Mouse (Mus musculus) testis, adult 2 months (tissue): ENCODE results near the gene Edn1. TPM values are rescaled to one million over a fixed set of nuclear protein-coding genes. Genes with fewer than 3 reads are reported as not detected.
A peak's percentile ranks its signal among the peaks of the same experiment; 100 is the strongest.

ENCODE experiments used
- H3K27ac ChIP-seq: fragments of 200-500 bp; 2 replicates; pipeline ENCODE4 v1.5.1; 2012; ENCODE audit warnings: low read depth, low read length; ENCODE audit not compliant: control insufficient read depth, insufficient read depth
- H3K27me3 ChIP-seq: fragments of 200-500 bp; 2 replicates; pipeline ENCODE4 v1.6.1; 2012; ENCODE audit warnings: mild to moderate bottlenecking, low read length, moderate library complexity; ENCODE audit not compliant: control insufficient read depth, insufficient read depth
- H3K36me3 ChIP-seq: fragments of 200-500 bp; 2 replicates; pipeline ENCODE4 v1.6.1; 2012; ENCODE audit warnings: mild to moderate bottlenecking, low read length; ENCODE audit not compliant: control insufficient read depth, insufficient read depth
- H3K4me1 ChIP-seq: fragments of 200-500 bp; 2 replicates; pipeline ENCODE4 v1.6.1; 2012; ENCODE audit warnings: low read length; ENCODE audit not compliant: control insufficient read depth, insufficient read depth
- H3K4me3 ChIP-seq: fragments of 200-500 bp; 2 replicates; pipeline ENCODE4 v1.5.1; 2012; ENCODE audit warnings: low read depth, mild to moderate bottlenecking, low read length, moderate library complexity, mixed read lengths; ENCODE audit not compliant: control insufficient read depth
- CTCF ChIP-seq: fragments of 200-500 bp; IDR thresholded peaks from 2 replicates; pipeline ENCODE4 v1.5.1; 2012; ENCODE audit warnings: low read depth, mild to moderate bottlenecking, inconsistent platforms, low read length, moderate library complexity; ENCODE audit not compliant: control insufficient read depth, insufficient read depth, insufficient replicate concordance
- POLR2A ChIP-seq: fragments of 200-500 bp; IDR thresholded peaks from 2 replicates; pipeline ENCODE4 v1.6.1; 2012; ENCODE audit warnings: low read depth, mild to moderate bottlenecking, inconsistent platforms, low read length, moderate library complexity; ENCODE audit not compliant: control insufficient read depth
- polyA plus RNA-seq: library from polyadenylated mRNA; depleted of rRNA; stranded (reverse); fragments of >200 nt; gene quantifications from 2 replicates; pipeline ENCODE4 v1.2.3, GENCODE M21; 2012

Edn1 gene
- polyA plus RNA-seq, 1 experiment = 0.64 TPM

DNA sequence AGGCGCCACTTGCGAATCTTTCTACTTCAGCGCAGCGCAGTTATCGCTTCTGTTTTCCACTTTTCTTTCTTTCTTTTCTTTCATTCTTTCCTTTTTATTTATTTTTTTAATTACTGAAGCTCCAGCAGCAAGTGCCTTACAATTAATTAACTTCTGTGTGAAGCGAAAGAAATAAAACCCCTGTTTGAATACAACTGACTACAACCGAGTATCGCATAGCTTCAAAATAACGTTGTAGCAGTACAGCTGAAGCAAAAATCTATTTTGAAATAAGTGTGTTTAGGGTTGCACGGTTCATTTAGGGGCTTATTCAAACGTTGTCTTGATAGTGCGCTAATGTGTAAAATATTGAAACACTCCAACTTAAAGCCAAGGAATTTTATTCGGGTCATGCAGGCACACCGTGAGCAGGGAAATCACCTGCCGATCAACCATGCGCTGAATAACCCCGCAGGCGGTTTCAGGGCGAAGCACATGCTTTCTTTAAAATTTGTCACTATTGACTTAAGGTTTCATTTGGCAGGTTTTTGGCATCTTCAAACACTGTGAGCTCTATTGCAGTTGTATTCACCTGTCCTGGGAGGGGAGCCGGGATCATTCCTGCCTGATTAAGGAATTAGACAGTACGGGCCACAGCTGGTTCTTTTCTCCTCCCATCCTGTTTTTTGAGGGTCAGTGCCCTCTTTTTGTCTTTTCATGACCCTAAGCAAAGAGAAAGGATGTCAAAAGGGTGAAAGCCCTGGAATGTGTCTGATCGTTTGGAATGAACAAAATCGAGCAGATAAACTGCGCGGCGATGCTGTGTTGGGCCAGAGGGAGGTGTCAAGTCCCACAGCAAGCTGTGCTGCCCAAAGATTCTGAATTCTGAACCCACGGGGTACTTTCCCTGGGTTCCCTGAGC lies 935 bp downstream of the Edn1 start:
- TF ChIP-seq POLR2A (no peak), CTCF (no peak)
- Histone ChIP-seq H3K4me3 (peak overlapping the region; percentile 1), H3K27ac (no peak overlapping the region), H3K27me3 (no peaks in the 10 kb centered on the region; the same call in 1 of the 2 replicates), H3K36me3 (no peaks in the 10 kb centered on the region), H3K4me1 (no peaks in the 10 kb centered on the region; the same call in 1 of the 2 replicates)

DNA sequence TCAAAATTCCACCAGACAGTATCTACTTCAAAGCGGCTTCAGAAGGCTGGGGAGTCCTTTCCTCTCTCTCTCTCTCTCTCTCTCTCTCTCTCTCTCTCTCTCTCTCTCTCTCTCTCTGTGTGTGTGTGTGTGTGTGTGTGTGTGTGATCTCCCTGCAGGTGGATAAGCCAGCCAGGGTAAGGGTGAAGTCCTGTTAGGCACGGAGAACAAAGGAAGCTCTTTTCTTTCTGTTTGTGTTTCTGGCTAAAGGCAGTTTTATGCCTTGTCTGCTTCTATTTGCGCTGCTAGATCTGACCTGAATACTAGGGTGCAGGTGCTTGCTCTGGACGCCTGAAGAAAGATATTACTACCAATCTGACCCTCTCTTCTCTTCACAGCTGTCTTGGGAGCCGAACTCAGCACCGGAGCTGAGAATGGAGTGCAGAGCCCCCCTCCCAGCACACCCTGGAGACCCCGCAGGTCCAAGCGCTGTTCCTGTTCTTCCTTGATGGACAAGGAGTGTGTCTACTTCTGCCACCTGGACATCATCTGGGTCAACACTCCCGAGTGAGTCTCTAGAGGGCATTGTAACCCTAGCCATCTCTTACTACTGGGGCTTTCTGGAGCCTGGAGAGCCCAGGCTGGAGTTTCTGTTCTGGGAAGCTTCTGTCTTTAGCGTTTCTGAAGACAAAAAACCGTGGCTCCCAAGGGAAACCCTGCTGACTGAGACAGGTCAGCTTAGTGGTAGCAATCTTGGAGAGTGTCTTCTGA lies 2.1 kb downstream of the Edn1 start:
- no peak for TF ChIP-seq POLR2A
- no peak for TF ChIP-seq CTCF
- Histone ChIP-seq H3K4me3 (no peak overlapping the region), H3K27me3 (no peaks in the 10 kb centered on the region; the same call in 1 of the 2 replicates), H3K4me1 (no peaks in the 10 kb centered on the region; the same call in 1 of the 2 replicates), H3K27ac (no peak overlapping the region), H3K36me3 (no peaks in the 10 kb centered on the region)

DNA sequence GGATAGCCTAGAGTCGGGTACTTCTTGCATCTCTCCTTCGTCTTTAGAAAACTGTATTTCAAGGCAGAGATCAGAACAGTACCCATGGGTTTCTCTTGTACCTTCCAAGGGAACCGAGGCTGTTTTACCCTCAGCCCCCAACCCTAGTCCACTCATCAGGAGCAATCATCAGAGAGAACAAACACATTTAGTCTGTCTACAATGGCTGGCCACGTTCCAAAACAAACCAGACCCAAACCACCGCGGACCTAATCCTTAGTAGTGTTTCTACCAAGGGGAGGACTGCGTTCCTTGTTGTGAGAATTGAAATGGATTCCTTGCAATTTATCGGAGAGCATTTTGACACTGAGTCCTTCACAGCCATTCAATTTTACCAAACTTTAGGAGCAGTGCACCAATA lies 2.9 kb downstream of the Edn1 start:
- no peak overlapping the region for H3K27ac ChIP-seq
- no peaks in the 10 kb centered on the region for H3K36me3 ChIP-seq
- TF ChIP-seq CTCF (no peak), POLR2A (no peak)
- no peaks in the 10 kb centered on the region; the same call in 1 of the 2 replicates for H3K4me1 ChIP-seq
- no peaks in the 10 kb centered on the region; the same call in 1 of the 2 replicates for H3K27me3 ChIP-seq
- no peak overlapping the region for H3K4me3 ChIP-seq

DNA sequence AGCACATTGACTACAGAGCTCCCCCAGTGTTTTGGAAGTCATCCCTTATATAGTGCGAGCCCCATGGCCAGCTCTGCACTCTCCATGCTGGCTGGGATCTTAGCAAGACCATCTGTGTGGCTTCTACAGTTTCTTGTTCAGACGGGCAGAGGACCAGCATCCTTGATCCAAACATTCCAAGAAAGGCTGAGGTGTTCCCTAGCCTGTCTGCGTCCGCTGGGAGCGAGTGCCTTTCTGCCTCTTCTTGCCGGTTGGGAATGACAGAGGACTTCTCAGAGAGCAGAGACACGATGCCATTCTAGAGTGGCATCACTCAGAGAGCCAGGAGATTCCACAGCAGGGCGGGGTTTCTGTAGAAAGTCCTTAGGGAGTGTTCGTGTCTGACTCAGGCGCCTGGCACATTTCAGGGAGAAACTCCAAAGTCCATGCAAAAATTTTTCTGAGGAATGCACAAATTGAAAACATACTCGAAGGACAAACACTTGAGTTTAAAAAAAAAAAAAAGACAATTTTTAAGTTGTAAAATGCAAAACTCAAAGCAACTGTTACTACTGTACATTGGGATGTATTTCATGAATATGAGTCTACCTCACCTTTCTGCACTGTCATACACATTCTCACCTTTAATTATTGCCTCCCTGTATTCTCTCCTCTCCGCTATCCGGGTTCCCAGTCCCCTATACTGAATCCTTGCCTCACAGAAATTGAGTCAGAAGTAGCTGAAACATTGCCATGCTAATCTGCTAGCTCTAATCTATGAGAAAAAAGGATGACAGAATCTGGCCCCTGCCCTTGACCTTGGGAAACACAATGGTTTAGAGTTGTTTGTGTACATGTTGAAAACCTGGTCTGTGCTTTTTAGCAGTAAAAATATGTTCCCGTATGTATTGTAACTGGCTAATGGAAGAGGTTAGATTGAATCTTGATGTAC lies 5.9 kb downstream of the Edn1 start:
- no peak for TF ChIP-seq POLR2A
- TF ChIP-seq CTCF = no peak
- Histone ChIP-seq H3K4me3 (no peak overlapping the region), H3K27ac (no peak overlapping the region), H3K36me3 (no peaks in the 10 kb centered on the region), H3K4me1 (no peaks in the 10 kb centered on the region; the same call in 1 of the 2 replicates), H3K27me3 (no peaks in the 10 kb centered on the region)

DNA sequence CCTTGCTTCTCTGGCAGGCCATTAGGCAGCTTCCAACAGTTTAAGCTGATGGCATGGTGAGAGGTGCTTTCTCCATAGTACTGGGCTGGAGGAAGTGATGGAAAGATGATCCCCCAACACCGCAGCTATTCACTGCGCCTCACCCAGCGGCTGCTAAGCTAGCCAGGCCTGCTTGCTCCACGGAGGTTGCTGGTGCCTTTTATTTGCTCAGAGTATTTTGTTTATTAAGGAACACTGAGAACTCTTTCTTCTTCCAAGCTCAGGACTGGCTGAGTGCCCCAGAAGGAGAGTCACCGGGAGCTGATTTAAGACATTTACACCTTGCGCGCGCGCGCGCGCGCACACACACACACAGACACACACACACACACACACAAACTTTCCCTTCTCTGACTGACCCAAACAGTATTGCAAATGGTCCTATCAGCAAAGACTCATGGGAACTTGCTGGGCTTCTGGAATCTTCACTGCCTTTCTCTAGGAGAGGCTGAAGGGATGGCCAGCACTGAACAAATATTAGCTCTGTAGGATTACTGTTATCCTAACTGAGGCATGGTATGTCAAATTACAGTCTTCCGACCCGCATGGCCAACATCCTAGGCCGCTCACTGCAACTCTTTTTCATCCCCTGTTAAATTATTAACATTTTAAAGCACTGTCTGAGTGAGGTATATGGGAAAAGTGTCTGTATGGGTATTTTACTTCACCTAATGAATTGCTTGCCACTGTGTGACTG lies 7.3 kb downstream of the Edn1 start:
- H3K36me3 ChIP-seq = no peaks in the 10 kb centered on the region
- TF ChIP-seq POLR2A (no peak), CTCF (no peak)
- H3K27me3 ChIP-seq = no peaks in the 10 kb centered on the region
- no peak overlapping the region for H3K4me3 ChIP-seq
- no peak overlapping the region; the same call in 1 of the 2 replicates for H3K27ac ChIP-seq
- H3K4me1 ChIP-seq = no peaks in the 10 kb centered on the region

DNA sequence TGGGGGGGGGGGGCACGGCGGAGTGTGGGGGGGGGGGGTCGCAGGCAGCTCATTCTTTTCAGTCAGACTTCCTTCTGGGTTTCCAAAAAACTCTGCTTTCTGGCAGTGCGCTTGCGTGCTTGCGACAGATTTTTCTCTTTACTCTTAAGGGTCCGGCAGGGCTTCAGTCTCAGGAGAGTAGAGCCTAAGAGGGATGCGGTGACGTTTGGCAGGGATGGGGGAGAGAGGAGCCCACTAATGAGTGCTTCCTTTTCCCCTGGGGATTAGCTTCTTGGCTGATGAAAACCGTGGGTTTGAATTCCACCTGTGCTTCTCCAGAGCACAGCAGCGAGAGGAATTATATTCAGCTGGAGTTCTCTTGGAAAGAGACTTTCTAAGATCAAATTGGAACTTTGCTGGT lies 8.5 kb downstream of the Edn1 start:
- Histone ChIP-seq H3K4me1 (no peaks in the 10 kb centered on the region), H3K27me3 (no peaks in the 10 kb centered on the region), H3K27ac (no peak overlapping the region), H3K36me3 (no peaks in the 10 kb centered on the region), H3K4me3 (no peak overlapping the region)
- TF ChIP-seq CTCF (no peak), POLR2A (no peak)
